Mouse (Mus musculus): ENCODE measurements at regions not wholly inside any gene's neighbourhood (a gene's known extent, or its start where the extent isn't known, plus 50 kb on each side); places are given as distances from the start of the nearest gene placed in this dataset.
A peak's percentile ranks its signal among the peaks of the same experiment; 100 is the strongest.

GRCm38 (mm10) chr1:41887556-41887955, 808.0 kb upstream of the Pou3f3 start:
- 75% methylated on average over 8 of the region's 8 CpGs for WGBS
- Histone ChIP-seq H3K4me1 (ENCODE audit: control insufficient read depth, insufficient read depth, low read length) (peaks cover 4% of the 10 kb centered on the region; the same call in 1 of the 2 replicates), H3K9me3 (ENCODE audit: control insufficient read depth, low read length) (no peaks in the 10 kb centered on the region), H3K27me3 (replicated peaks; ENCODE audit: control insufficient read depth, insufficient read depth, low read length) (no peaks in the 10 kb centered on the region; the same call in 1 of the 2 replicates), H3K4me2 (ENCODE audit: low read depth, low read length) (no peak overlapping the region), H3K9ac (ENCODE audit: low read depth, low read length) (no peak overlapping the region), H3K27ac (ENCODE audit: low read length) (no peak overlapping the region), H3K4me3 (ENCODE audit: low read length) (no peak overlapping the region), H3K36me3 (ENCODE audit: control insufficient read depth, insufficient read depth, low read length) (no peaks in the 10 kb centered on the region)
- ATAC-seq, result no peak

- Histone ChIP-seq H3K4me1 (ENCODE audit: control insufficient read depth, insufficient read depth, low read length) (peaks cover 4% of the 10 kb centered on the region; the same call in 1 of the 2 replicates), H3K36me3 (ENCODE audit: control insufficient read depth, insufficient read depth, low read length) (no peaks in the 10 kb centered on the region), H3K27me3 (replicated peaks; ENCODE audit: control insufficient read depth, insufficient read depth, low read length) (no peaks in the 10 kb centered on the region; the same call in 1 of the 2 replicates), H3K4me3 (ENCODE audit: low read length) (no peak overlapping the region), H3K9me3 (ENCODE audit: control insufficient read depth, low read length) (no peaks in the 10 kb centered on the region), H3K4me2 (ENCODE audit: low read depth, low read length) (no peak overlapping the region), H3K27ac (ENCODE audit: low read length) (no peak overlapping the region), H3K9ac (ENCODE audit: low read depth, low read length) (no peak overlapping the region)
- 5% methylated on average over 2 of the region's 2 CpGs for WGBS
- ATAC-seq, result peak; percentile 40; the same call in 1 of the 2 replicates
These were observed 807.4 kb upstream of the Pou3f3 start for GRCm38 (mm10) chr1:41888213-41888612.

GRCm38 (mm10) chr1:41888966-41889365, 806.6 kb upstream of the Pou3f3 start:
- H3K4me1 ChIP-seq (ENCODE audit: control insufficient read depth, insufficient read depth, low read length), result peaks cover 4% of the 10 kb centered on the region; the same call in 1 of the 2 replicates
- H3K9ac ChIP-seq (ENCODE audit: low read depth, low read length), result no peak overlapping the region
- no peak overlapping the region for H3K27ac ChIP-seq (ENCODE audit: low read length)
- 64% methylated on average over 5 of the region's 5 CpGs for WGBS
- no peaks in the 10 kb centered on the region for H3K36me3 ChIP-seq (ENCODE audit: control insufficient read depth, insufficient read depth, low read length)
- no peak overlapping the region for H3K4me2 ChIP-seq (ENCODE audit: low read depth, low read length)
- H3K27me3 ChIP-seq (replicated peaks; ENCODE audit: control insufficient read depth, insufficient read depth, low read length), result no peaks in the 10 kb centered on the region; the same call in 1 of the 2 replicates
- no peak overlapping the region for H3K4me3 ChIP-seq (ENCODE audit: low read length)
- no peak for ATAC-seq
- no peaks in the 10 kb centered on the region for H3K9me3 ChIP-seq (ENCODE audit: control insufficient read depth, low read length)

GRCm38 (mm10) chr1:41889940-41890339, 805.6 kb upstream of the Pou3f3 start:
- Histone ChIP-seq H3K36me3 (ENCODE audit: control insufficient read depth, insufficient read depth, low read length) (no peaks in the 10 kb centered on the region), H3K4me3 (ENCODE audit: low read length) (no peak overlapping the region), H3K9me3 (ENCODE audit: control insufficient read depth, low read length) (no peaks in the 10 kb centered on the region), H3K9ac (ENCODE audit: low read depth, low read length) (no peak overlapping the region), H3K4me2 (ENCODE audit: low read depth, low read length) (no peak overlapping the region), H3K4me1 (ENCODE audit: control insufficient read depth, insufficient read depth, low read length) (peaks cover 4% of the 10 kb centered on the region; the same call in 1 of the 2 replicates), H3K27ac (ENCODE audit: low read length) (no peak overlapping the region), H3K27me3 (replicated peaks; ENCODE audit: control insufficient read depth, insufficient read depth, low read length) (no peaks in the 10 kb centered on the region; the same call in 1 of the 2 replicates)
- 77% methylated on average over 6 of the region's 6 CpGs for WGBS
- no peak for ATAC-seq

DNA sequence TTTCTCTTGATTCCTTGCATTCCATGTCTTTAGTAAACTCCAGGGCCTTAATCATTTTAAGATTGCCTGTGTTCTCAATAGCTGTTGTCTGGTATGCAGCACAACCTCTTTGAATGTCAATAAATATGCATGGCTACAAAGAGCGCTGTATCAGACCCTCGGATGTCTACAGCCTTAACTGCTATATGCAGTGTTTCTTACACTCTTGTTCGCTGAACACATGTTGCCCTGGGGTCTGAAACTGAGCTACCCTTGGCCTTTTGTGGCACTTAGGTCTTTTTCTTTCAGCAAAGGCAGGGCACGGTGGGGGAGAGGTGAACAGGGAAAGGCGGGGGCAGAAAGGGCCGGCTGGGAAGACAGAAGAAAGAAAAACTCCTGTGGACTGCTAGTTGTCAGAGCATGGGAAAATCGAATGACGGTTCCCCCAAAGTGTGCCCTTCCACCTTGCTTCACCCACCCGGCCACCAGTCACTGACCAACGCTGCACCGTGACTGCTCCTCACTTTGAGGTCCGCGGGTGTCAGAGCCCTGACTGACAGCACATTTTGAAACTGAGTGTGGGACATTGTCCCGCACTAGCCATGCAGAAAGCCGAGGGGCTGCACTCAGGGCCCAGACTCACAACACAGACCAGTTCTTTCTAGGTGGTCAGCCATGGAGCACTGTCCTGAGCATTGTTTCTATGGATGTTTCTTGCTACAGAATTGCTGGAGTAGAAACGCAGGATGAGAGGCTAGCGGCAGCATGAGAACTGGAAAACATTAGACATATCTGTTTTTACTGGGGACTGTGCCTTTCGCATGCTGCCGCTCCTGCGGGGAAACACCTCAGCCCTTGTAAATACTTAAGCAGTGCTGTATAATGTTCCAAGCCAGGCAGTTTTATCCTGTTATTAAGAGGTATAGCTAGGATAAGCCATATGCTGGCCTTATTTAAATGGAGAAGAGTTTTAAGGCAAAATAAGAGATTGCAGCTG, 804.6 kb upstream of the Pou3f3 start:
- 78% methylated on average over 20 of the region's 20 CpGs for WGBS
- Histone ChIP-seq H3K9ac (ENCODE audit: low read depth, low read length) (no peak overlapping the region), H3K4me3 (ENCODE audit: low read length) (no peak overlapping the region), H3K27me3 (replicated peaks; ENCODE audit: control insufficient read depth, insufficient read depth, low read length) (no peaks in the 10 kb centered on the region; the same call in 1 of the 2 replicates), H3K4me1 (ENCODE audit: control insufficient read depth, insufficient read depth, low read length) (peaks cover 4% of the 10 kb centered on the region; the same call in 1 of the 2 replicates), H3K36me3 (ENCODE audit: control insufficient read depth, insufficient read depth, low read length) (no peaks in the 10 kb centered on the region), H3K4me2 (ENCODE audit: low read depth, low read length) (no peak overlapping the region), H3K9me3 (ENCODE audit: control insufficient read depth, low read length) (no peaks in the 10 kb centered on the region), H3K27ac (ENCODE audit: low read length) (no peak overlapping the region)
- ATAC-seq, result no peak

- no peak for ATAC-seq
- 89% methylated on average over 11 of the region's 11 CpGs for WGBS
- Histone ChIP-seq H3K27me3 (replicated peaks; ENCODE audit: control insufficient read depth, insufficient read depth, low read length) (no peaks in the 10 kb centered on the region; the same call in 1 of the 2 replicates), H3K9me3 (ENCODE audit: control insufficient read depth, low read length) (no peaks in the 10 kb centered on the region), H3K4me2 (ENCODE audit: low read depth, low read length) (no peak overlapping the region), H3K36me3 (ENCODE audit: control insufficient read depth, insufficient read depth, low read length) (no peaks in the 10 kb centered on the region), H3K4me3 (ENCODE audit: low read length) (no peak overlapping the region), H3K27ac (ENCODE audit: low read length) (no peak overlapping the region), H3K4me1 (ENCODE audit: control insufficient read depth, insufficient read depth, low read length) (peaks cover 4% of the 10 kb centered on the region; the same call in 1 of the 2 replicates), H3K9ac (ENCODE audit: low read depth, low read length) (no peak overlapping the region)
These were observed 803.8 kb upstream of the Pou3f3 start for GRCm38 (mm10) chr1:41891730-41892129.

GRCm38 (mm10) chr1:41892376-41892775, 803.2 kb upstream of the Pou3f3 start:
- Histone ChIP-seq H3K9me3 (ENCODE audit: control insufficient read depth, low read length) (no peaks in the 10 kb centered on the region), H3K4me1 (ENCODE audit: control insufficient read depth, insufficient read depth, low read length) (peaks cover 4% of the 10 kb centered on the region; the same call in 1 of the 2 replicates), H3K27me3 (replicated peaks; ENCODE audit: control insufficient read depth, insufficient read depth, low read length) (no peaks in the 10 kb centered on the region; the same call in 1 of the 2 replicates), H3K9ac (ENCODE audit: low read depth, low read length) (no peak overlapping the region), H3K27ac (ENCODE audit: low read length) (no peak overlapping the region), H3K4me3 (ENCODE audit: low read length) (no peak overlapping the region), H3K4me2 (ENCODE audit: low read depth, low read length) (no peak overlapping the region), H3K36me3 (ENCODE audit: control insufficient read depth, insufficient read depth, low read length) (no peaks in the 10 kb centered on the region)
- WGBS, result 52% methylated on average over 2 of the region's 2 CpGs
- ATAC-seq, result no peak

GRCm38 (mm10) chr1:41897768-41898330, 797.7 kb upstream of the Pou3f3 start:
- Histone ChIP-seq H3K36me3 (ENCODE audit: control insufficient read depth, insufficient read depth, low read length) (no peaks in the 10 kb centered on the region), H3K4me3 (ENCODE audit: low read length) (no peak overlapping the region), H3K9ac (ENCODE audit: low read depth, low read length) (no peak overlapping the region), H3K4me1 (ENCODE audit: control insufficient read depth, insufficient read depth, low read length) (no peaks in the 10 kb centered on the region), H3K27ac (ENCODE audit: low read length) (no peak overlapping the region), H3K27me3 (replicated peaks; ENCODE audit: control insufficient read depth, insufficient read depth, low read length) (no peaks in the 10 kb centered on the region), H3K4me2 (ENCODE audit: low read depth, low read length) (no peak overlapping the region), H3K9me3 (ENCODE audit: control insufficient read depth, low read length) (no peaks in the 10 kb centered on the region)
- ATAC-seq, result no peak
- WGBS, result 74% methylated on average over 4 of the region's 4 CpGs

DNA sequence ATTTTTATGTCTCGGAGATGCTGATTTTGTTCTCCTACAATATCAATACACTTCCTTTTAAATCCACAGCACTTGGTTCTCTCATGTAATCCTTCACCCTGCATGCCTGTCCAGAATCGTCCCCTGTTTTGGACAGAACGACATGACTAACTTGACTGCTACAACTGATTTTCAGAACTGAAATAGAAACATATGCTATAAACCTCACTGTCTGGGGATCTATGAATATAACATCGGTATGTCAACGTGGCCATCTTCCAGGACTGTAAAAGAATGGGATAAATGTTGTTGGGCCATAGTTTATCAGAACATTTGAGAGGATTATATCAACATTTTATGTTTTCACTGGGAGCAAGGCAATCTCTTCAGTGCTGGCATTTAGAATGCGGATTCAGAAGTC, 795.2 kb upstream of the Pou3f3 start:
- Histone ChIP-seq H3K4me3 (ENCODE audit: low read length) (no peak overlapping the region), H3K4me2 (ENCODE audit: low read depth, low read length) (no peak overlapping the region), H3K9ac (ENCODE audit: low read depth, low read length) (no peak overlapping the region), H3K4me1 (ENCODE audit: control insufficient read depth, insufficient read depth, low read length) (no peaks in the 10 kb centered on the region), H3K27me3 (replicated peaks; ENCODE audit: control insufficient read depth, insufficient read depth, low read length) (no peaks in the 10 kb centered on the region), H3K27ac (ENCODE audit: low read length) (no peak overlapping the region), H3K36me3 (ENCODE audit: control insufficient read depth, insufficient read depth, low read length) (no peaks in the 10 kb centered on the region), H3K9me3 (ENCODE audit: control insufficient read depth, low read length) (no peaks in the 10 kb centered on the region)
- no peak for ATAC-seq
- 80% methylated on average over 6 of the region's 6 CpGs for WGBS
